ENCODE assay signal across 19 mouse cellular contexts in genomic region chr7:113238365-113238764, GRCm38 (mm10). TPM values are rescaled to one million over a fixed set of nuclear protein-coding genes. Genes with fewer than 3 reads are reported as not detected.
A peak's percentile ranks its signal among the peaks of the same experiment; 100 is the strongest.
DNase-seq lines count a peak whose midpoint lies in the region; TF ChIP-seq lines count a peak whose summit lies in the region.
"Had no signal": no experiment of that assay in that cellular context is flagged by ENCODE, and none has a peak within 500 bp of the region (broad histone marks: within the 10 kb centered on the region; RNA-seq: fewer than 3 reads in every experiment).

No protein-coding gene starts in this region.

- H3K79me2 ChIP-seq in heart, adult 2 months (replicated peaks; ENCODE audit: control insufficient read depth, insufficient read depth, low read length): no peaks in the 10 kb centered on the region; the same call in 1 of the 2 replicates
- peaks cover 18% of the 10 kb centered on the region; the same call in 1 of the 2 replicates for H3K79me2 ChIP-seq in liver, adult 2 months (ENCODE audit: control insufficient read depth, insufficient read depth, low read length)

- H3K27me3 ChIP-seq in heart, adult 2 months (ENCODE audit: control insufficient read depth, insufficient read depth, low read length): no peaks in the 10 kb centered on the region
- no peaks in the 10 kb centered on the region for H3K27me3 ChIP-seq in liver, adult 2 months (ENCODE audit: control insufficient read depth, insufficient read depth, low read length)
- H3K27me3 ChIP-seq: forebrain, embryonic 15.5 days; heart, embryonic 13.5 days; limb, embryonic 15.5 days; midbrain, embryonic 13.5 days had no signal

- DNase-seq in heart, adult 2 months: no peak
- DNase-seq in heart, postnatal 14 days: no peak
- DNase-seq in liver, adult 2 months (ENCODE audit: extremely low read depth, low read depth, low spot score): no peak
- DNase-seq in liver (no peak), 3T3-L1 (ENCODE audit: low read depth, low spot score) (peak; percentile 24), MN1 (ENCODE audit: low spot score) (peak; percentile 40)
- no peak for DNase-seq in right cerebral cortex, postnatal 10 days (ENCODE audit: low spot score in 2 of 2)
- no peak for DNase-seq in embryo, embryonic 10.5 days (ENCODE audit: low spot score)
- DNase-seq: adrenal gland, adult 8-10 months; cerebellum, postnatal 14 days; lung, postnatal 4 days; retina, postnatal 1 day; spleen, adult 18-20 months had no signal

- no peak for TF ChIP-seq POLR2A in heart, adult 2 months (IDR thresholded peaks at IDR 0.05; ENCODE audit: insufficient read depth, low read depth, low read length)
- no peak for TF ChIP-seq POLR2A in liver, adult 2 months (IDR thresholded peaks at IDR 0.05; ENCODE audit: extremely low read depth, insufficient read depth, low read length)

- peak; percentile 25 for TF ChIP-seq CTCF in heart, adult 2 months (IDR thresholded peaks at IDR 0.05)
- peak; percentile 54 for TF ChIP-seq CTCF in liver, adult 2 months (IDR thresholded peaks at IDR 0.05; ENCODE audit: low read depth, low read length)

- TF ChIP-seq EP300 in heart, adult 2 months (IDR thresholded peaks at IDR 0.05; ENCODE audit: insufficient read depth, low read depth, low read length): no peak

- H3K36me3 ChIP-seq in heart, adult 2 months (ENCODE audit: control insufficient read depth, insufficient read depth, low read length): peaks cover 6% of the 10 kb centered on the region
- no peaks in the 10 kb centered on the region; the same call in 1 of the 2 replicates for H3K36me3 ChIP-seq in liver, adult 2 months (ENCODE audit: control insufficient read depth, insufficient read depth, low read length)
- H3K36me3 ChIP-seq: embryonic facial prominence, embryonic 10.5 days; forebrain, embryonic 15.5 days; hindbrain, embryonic 10.5 days; limb, embryonic 15.5 days; midbrain, embryonic 13.5 days had no signal

- no peak overlapping the region for H3K27ac ChIP-seq in heart, adult 2 months
- H3K27ac ChIP-seq in liver, adult 2 months (replicated peaks; ENCODE audit: insufficient read depth, low read depth, low read length): no peak overlapping the region
- H3K27ac ChIP-seq: embryonic facial prominence, embryonic 10.5 days; forebrain, embryonic 15.5 days; heart, embryonic 13.5 days; hindbrain, embryonic 10.5 days; limb, embryonic 15.5 days; midbrain, embryonic 13.5 days had no signal

- intact Hi-C loops in heart, adult 2 months (cut with DNase I): no loop called here
- intact Hi-C loops in heart, postnatal 14 days (cut with DNase I): no loop called here

- peaks cover 29% of the 10 kb centered on the region for H3K4me1 ChIP-seq in heart, adult 2 months (ENCODE audit: control insufficient read depth, insufficient read depth, low read length)
- H3K4me1 ChIP-seq in liver, adult 2 months (ENCODE audit: control insufficient read depth, insufficient read depth, low read length): peaks cover 36% of the 10 kb centered on the region
- H3K4me1 ChIP-seq: hindbrain, embryonic 10.5 days had no signal

- H3K9ac ChIP-seq in heart, adult 2 months (ENCODE audit: low read depth, low read length): no peak overlapping the region
- no peak overlapping the region for H3K9ac ChIP-seq in liver, adult 2 months (ENCODE audit: low read depth, low read length)
- H3K9ac ChIP-seq: forebrain, embryonic 15.5 days; heart, embryonic 13.5 days; limb, embryonic 15.5 days; midbrain, embryonic 13.5 days had no signal

- H3K4me3 ChIP-seq in heart, adult 2 months: no peak overlapping the region
- H3K4me3 ChIP-seq in liver, adult 2 months (ENCODE audit: insufficient read depth, low read depth, low read length): no peak overlapping the region
- H3K4me3 ChIP-seq: embryonic facial prominence, embryonic 10.5 days; forebrain, embryonic 15.5 days; heart, embryonic 13.5 days; hindbrain, embryonic 10.5 days; limb, embryonic 15.5 days; midbrain, embryonic 13.5 days had no signal

- 88% methylated on average over 6 of the region's 6 CpGs for WGBS in heart, adult 2 months
- 91% methylated on average over 6 of the region's 6 CpGs for WGBS in liver, adult 2 months

RNA-seq across cellular contexts. Expression of gene Arntl, which starts 31.1 kb away (rescaled TPM):
- 10 to 100 TPM in 1 of 2 experiments, 1 to 10 TPM in 1; 7.2 to 26.7 TPM for total RNA-seq in heart, adult 2 months (2021)
- polyA plus RNA-seq in heart, adult 2 months (2012; rRNA removed): 6.6 and 17.1 TPM in 2 replicates
- 1 to 10 TPM; 8.6 to 9.6 TPM for total RNA-seq in heart, postnatal 14 days (2021)
- total RNA-seq in liver, adult 2 months (2014; rRNA removed): 1.3 and 2.2 TPM in 2 replicates
- 8.0 and 10.0 TPM in 2 replicates for polyA plus RNA-seq in liver, adult 2 months (2012; rRNA removed)

Comparison
In these comparisons a context has a peak if more than half of its experiments do, and no peak if none do; other contexts are left out.
1. DNase-seq: peak in 3T3-L1 (single experiment) and MN1 (single experiment); none in heart, adult 2 months (0 of 2), heart, postnatal 14 days (0 of 2), liver, adult 2 months (single experiment), liver (single experiment), right cerebral cortex, postnatal 10 days (0 of 2) and embryo, embryonic 10.5 days (single experiment).